In genomic region chr5:33692393-33692792, GRCm38 (mm10) we compare ENCODE assay signal across 8 mouse cellular contexts. TPM values are rescaled to one million over a fixed set of nuclear protein-coding genes. Genes with fewer than 3 reads are reported as not detected.
DNase-seq lines count a peak whose midpoint lies in the region; ATAC-seq lines count a peak whose summit lies in the region.

No protein-coding gene starts in this region.

- H3K4me1 ChIP-seq in heart, embryonic 10.5 days = peaks cover 69% of the 10 kb centered on the region
- peaks cover 43% of the 10 kb centered on the region for H3K4me1 ChIP-seq in hindbrain, embryonic 14.5 days (replicated peaks; ENCODE audit: control insufficient read depth, insufficient read depth, low read length)
- peaks cover 76% of the 10 kb centered on the region for H3K4me1 ChIP-seq in midbrain, embryonic 11.5 days (ENCODE audit: control insufficient read depth, insufficient read depth, low read length)

- 0 out of 2 replicates have a peak overlapping the region, but pooled peaks have one; percentile 0 for H3K4me2 ChIP-seq in hindbrain, embryonic 14.5 days (replicated peaks)
- H3K4me2 ChIP-seq in midbrain, embryonic 11.5 days = peak overlapping the region; percentile 22; the same call in 1 of the 2 replicates

- H3K27ac ChIP-seq in heart, embryonic 10.5 days = peak overlapping the region; percentile 86
- H3K27ac ChIP-seq in hindbrain, embryonic 14.5 days = 0 out of 2 replicates have a peak overlapping the region, but pooled peaks have one; percentile 5
- peak overlapping the region; percentile 69 for H3K27ac ChIP-seq in midbrain, embryonic 11.5 days (ENCODE audit: low read depth, low read length)

- no peak for ATAC-seq in hindbrain, embryonic 14.5 days (ENCODE audit: low FRiP score)
- ATAC-seq in midbrain, embryonic 11.5 days (ENCODE audit: low FRiP score) = no peak

- no peaks in the 10 kb centered on the region for H3K36me3 ChIP-seq in heart, embryonic 10.5 days
- no peaks in the 10 kb centered on the region for H3K36me3 ChIP-seq in hindbrain, embryonic 14.5 days (replicated peaks; ENCODE audit: control insufficient read depth, insufficient read depth)
- H3K36me3 ChIP-seq in midbrain, embryonic 11.5 days (ENCODE audit: control insufficient read depth, insufficient read depth, low read length) = no peaks in the 10 kb centered on the region

- H3K27me3 ChIP-seq in heart, embryonic 10.5 days (ENCODE audit: insufficient read depth, poor library complexity, severe bottlenecking) = peaks cover 64% of the 10 kb centered on the region
- H3K27me3 ChIP-seq in hindbrain, embryonic 14.5 days (ENCODE audit: control insufficient read depth, insufficient read depth, low read length) = peaks cover 45% of the 10 kb centered on the region
- peaks cover 47% of the 10 kb centered on the region for H3K27me3 ChIP-seq in midbrain, embryonic 11.5 days (ENCODE audit: control insufficient read depth, insufficient read depth, low read length)

- no peaks in the 10 kb centered on the region for H3K9me3 ChIP-seq in heart, embryonic 10.5 days
- no peaks in the 10 kb centered on the region for H3K9me3 ChIP-seq in hindbrain, embryonic 14.5 days (ENCODE audit: control insufficient read depth, low read length)
- no peaks in the 10 kb centered on the region for H3K9me3 ChIP-seq in midbrain, embryonic 11.5 days (ENCODE audit: control insufficient read depth, low read length)

- no peak for DNase-seq in heart, embryonic 10.5 days (ENCODE audit: low spot score)
- DNase-seq in heart, adult 9 months (ENCODE audit: low spot score in 2 of 2) = no peak
- peak; percentile 70 for DNase-seq in embryo, embryonic 11.5 days (ENCODE audit: low read depth, low spot score)
- peak; percentile 31 for DNase-seq in hindbrain, embryonic 14.5 days (ENCODE audit: low spot score)
- peak; percentile 94 for DNase-seq in midbrain, embryonic 11.5 days (ENCODE audit: low spot score, missing footprints)
- no peak for DNase-seq in frontal cortex, postnatal 25 days (ENCODE audit: low spot score in 2 of 2)
- DNase-seq in spleen, postnatal 4 days (ENCODE audit: low spot score in 2 of 2) = no peak
- no peak for DNase-seq in Muller cell, postnatal 12 days (ENCODE audit: inconsistent ontology term)

- 5% methylated on average over 24 of the region's 24 CpGs for WGBS in heart, embryonic 10.5 days
- WGBS in hindbrain, embryonic 14.5 days = 2% methylated on average over 24 of the region's 24 CpGs
- WGBS in midbrain, embryonic 11.5 days = 3% methylated on average over 24 of the region's 24 CpGs

- H3K9ac ChIP-seq in hindbrain, embryonic 14.5 days = no peak overlapping the region; the same call in 1 of the 2 replicates
- H3K9ac ChIP-seq in midbrain, embryonic 11.5 days (ENCODE audit: low read length) = peak overlapping the region; percentile 45

- peak overlapping the region; percentile 46 for H3K4me3 ChIP-seq in heart, embryonic 10.5 days
- no peak overlapping the region for H3K4me3 ChIP-seq in hindbrain, embryonic 14.5 days (replicated peaks; ENCODE audit: low read length)
- peak overlapping the region; percentile 6; the same call in 1 of the 2 replicates for H3K4me3 ChIP-seq in midbrain, embryonic 11.5 days (ENCODE audit: low read depth, low read length)

RNA-seq across cellular contexts. Expression of gene Fgfr3, which starts 29.1 kb away (rescaled TPM):
- 5.8 and 8.6 TPM in 2 replicates for polyA plus RNA-seq in heart, embryonic 10.5 days (2016; fragmentation: Nextera tagmentation; extraction: Ambion mirVana)
- polyA plus RNA-seq in hindbrain, embryonic 14.5 days (2014; fragmentation: Nextera tagmentation; extraction: Ambion mirVana) = 46.5 and 47.2 TPM in 2 replicates
- 61.8 and 68.0 TPM in 2 replicates for polyA plus RNA-seq in midbrain, embryonic 11.5 days (2014; fragmentation: Nextera tagmentation; extraction: Ambion mirVana)

RNA-seq across cellular contexts. Expression of gene Tmem129, which starts 34.2 kb away (rescaled TPM):
- polyA plus RNA-seq in heart, embryonic 10.5 days (2016; fragmentation: Nextera tagmentation; extraction: Ambion mirVana) = 37.7 and 42.5 TPM in 2 replicates
- polyA plus RNA-seq in hindbrain, embryonic 14.5 days (2014; fragmentation: Nextera tagmentation; extraction: Ambion mirVana) = 27.5 and 28.8 TPM in 2 replicates
- 36.0 and 37.4 TPM in 2 replicates for polyA plus RNA-seq in midbrain, embryonic 11.5 days (2014; fragmentation: Nextera tagmentation; extraction: Ambion mirVana)

RNA-seq across cellular contexts. Expression of gene Tacc3, which starts 34.5 kb away (rescaled TPM):
- 185 and 235 TPM in 2 replicates for polyA plus RNA-seq in heart, embryonic 10.5 days (2016; fragmentation: Nextera tagmentation; extraction: Ambion mirVana)
- polyA plus RNA-seq in hindbrain, embryonic 14.5 days (2014; fragmentation: Nextera tagmentation; extraction: Ambion mirVana) = 32.3 and 41.0 TPM in 2 replicates
- 277 and 307 TPM in 2 replicates for polyA plus RNA-seq in midbrain, embryonic 11.5 days (2014; fragmentation: Nextera tagmentation; extraction: Ambion mirVana)

RNA-seq across cellular contexts. Expression of gene Slbp, which starts 40.0 kb away (rescaled TPM):
- 173 and 225 TPM in 2 replicates for polyA plus RNA-seq in heart, embryonic 10.5 days (2016; fragmentation: Nextera tagmentation; extraction: Ambion mirVana)
- 115 and 125 TPM in 2 replicates for polyA plus RNA-seq in hindbrain, embryonic 14.5 days (2014; fragmentation: Nextera tagmentation; extraction: Ambion mirVana)
- 304 and 334 TPM in 2 replicates for polyA plus RNA-seq in midbrain, embryonic 11.5 days (2014; fragmentation: Nextera tagmentation; extraction: Ambion mirVana)

Comparison
In these comparisons a context has a peak if more than half of its experiments do, and no peak if none do; other contexts are left out.
1. DNase-seq: peak in embryo, embryonic 11.5 days (single experiment), hindbrain, embryonic 14.5 days (single experiment) and midbrain, embryonic 11.5 days (single experiment); none in heart, embryonic 10.5 days (single experiment), heart, adult 9 months (0 of 2), frontal cortex, postnatal 25 days (0 of 2), spleen, postnatal 4 days (0 of 2) and Muller cell, postnatal 12 days (single experiment).
2. H3K27ac ChIP-seq: peak in every context shown above with its lines; median percentile 86 in heart, embryonic 10.5 days; 69 in midbrain, embryonic 11.5 days; 5 in hindbrain, embryonic 14.5 days.